Mouse (Mus musculus) kidney, adult 2 months (tissue): ENCODE data around the gene Gpd2. TPM values are rescaled to one million over a fixed set of nuclear protein-coding genes. Genes with fewer than 3 reads are reported as not detected.

Source experiments
- DNase-seq: peaks from one replicate; pipeline ENCODE4 v3.0.0; 2021
- H3K27ac ChIP-seq: fragments of 200-500 bp; 2 replicates; pipeline ENCODE4 v1.5.1; 2012; ENCODE audit warnings: low read depth, low read length, control low read depth, inconsistent platforms; ENCODE audit not compliant: insufficient read depth
- H3K27me3 ChIP-seq: fragments of 200-500 bp; replicated peaks from 2 replicates; pipeline ENCODE4 v1.6.1; 2012; ENCODE audit warnings: mild to moderate bottlenecking, moderate library complexity, low read length, inconsistent platforms; ENCODE audit not compliant: control insufficient read depth, insufficient read depth
- H3K36me3 ChIP-seq: fragments of 200-500 bp; 2 replicates; pipeline ENCODE4 v1.6.1; 2012; ENCODE audit warnings: mild to moderate bottlenecking, moderate library complexity, low read length, inconsistent platforms; ENCODE audit not compliant: control insufficient read depth, insufficient read depth
- H3K4me1 ChIP-seq: fragments of 200-500 bp; 2 replicates; pipeline ENCODE4 v1.6.1; 2011; ENCODE audit warnings: low read length; ENCODE audit not compliant: control insufficient read depth, insufficient read depth
- H3K4me3 ChIP-seq: fragments of 200-500 bp; 2 replicates; pipeline ENCODE4 v1.5.1; 2011; ENCODE audit warnings: mild to moderate bottlenecking, low read depth, low read length, control low read depth; ENCODE audit not compliant: insufficient read depth
- CTCF ChIP-seq: fragments of 200-500 bp; conservative IDR thresholded peaks from 2 replicates; pipeline ENCODE4 v1.5.1; 2011; ENCODE audit warnings: low read depth, mild to moderate bottlenecking, control low read depth, low read length, moderate library complexity, mixed read lengths; ENCODE audit not compliant: insufficient read depth, insufficient read length
- POLR2A ChIP-seq: fragments of 200-500 bp; IDR thresholded peaks from one replicate; pipeline ENCODE4 v1.6.1; 2011; ENCODE audit warnings: low read depth, low read length, control low read depth
- WGBS: fragments of 180-500 bp; shearing (Covaris S2); methylation state at CpG from one replicate; pipeline ENCODE4 v1.1.7; 2018; 5-methylcytosine and 5-hydroxymethylcytosine counted together
- polyA plus RNA-seq: library from polyadenylated mRNA; depleted of rRNA; stranded (reverse); fragments of >200 nt; gene quantifications from 2 replicates; pipeline ENCODE4 v1.2.3, GENCODE M21; 2012

The Gpd2 gene
- polyA plus RNA-seq, 1 experiment = 17.2 TPM

- Histone ChIP-seq H3K27me3 (no peaks in the 10 kb centered on the region), H3K36me3 (no peaks in the 10 kb centered on the region), H3K27ac (no peak overlapping the region), H3K4me3 (no peak overlapping the region), H3K4me1 (peaks cover 8% of the 10 kb centered on the region; the same call in 1 of the 2 replicates)
- 97% methylated on average over 1 of the region's 1 CpGs for WGBS
- TF ChIP-seq POLR2A (no peak), CTCF (no peak)
- no peak for DNase-seq
These were observed 26.0 kb downstream of the Gpd2 start for GRCm38 (mm10) chr2:57263431-57263830.

DNA sequence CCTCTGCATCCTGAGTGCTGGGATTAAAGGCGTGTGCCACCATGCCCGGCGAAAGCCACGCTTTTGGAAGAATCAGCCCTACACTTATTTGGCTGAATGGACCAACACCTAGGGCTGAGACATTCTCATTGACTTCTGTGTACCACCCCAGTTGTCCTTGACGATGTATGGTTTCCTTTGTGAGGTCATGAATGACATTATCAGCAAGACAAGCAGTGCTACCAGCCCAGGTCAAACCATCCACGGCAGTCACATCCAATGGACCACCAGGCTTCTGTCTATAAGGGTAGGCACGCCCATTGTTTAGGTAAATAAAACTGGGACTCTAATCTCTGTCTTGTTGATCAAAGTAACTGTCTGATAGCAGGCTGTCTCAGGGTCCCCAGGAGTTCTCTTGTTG lies 27.5 kb downstream of the Gpd2 start:
- WGBS = 95% methylated on average over 7 of the region's 7 CpGs
- Histone ChIP-seq H3K27ac (no peak overlapping the region), H3K4me3 (no peak overlapping the region), H3K27me3 (no peaks in the 10 kb centered on the region), H3K4me1 (peaks cover 8% of the 10 kb centered on the region; the same call in 1 of the 2 replicates), H3K36me3 (0 out of 2 replicates have a peak, but pooled peaks cover 3% of the 10 kb centered on the region)
- TF ChIP-seq CTCF = no peak
- no peak for TF ChIP-seq POLR2A
- DNase-seq = no peak

- 0 out of 2 replicates have a peak, but pooled peaks cover 3% of the 10 kb centered on the region for H3K36me3 ChIP-seq
- no peak overlapping the region for H3K4me3 ChIP-seq
- H3K4me1 ChIP-seq = no peaks in the 10 kb centered on the region
- TF ChIP-seq POLR2A (no peak), CTCF (no peak)
- H3K27me3 ChIP-seq = no peaks in the 10 kb centered on the region
- no peak overlapping the region for H3K27ac ChIP-seq
- WGBS = 91% methylated on average over 4 of the region's 4 CpGs
- DNase-seq = no peak
These were observed 29.4 kb downstream of the Gpd2 start for GRCm38 (mm10) chr2:57266679-57267393.

GRCm38 (mm10) chr2:57267394-57267716 lies 29.9 kb downstream of the Gpd2 start:
- 46% methylated on average over 7 of the region's 7 CpGs for WGBS
- H3K36me3 ChIP-seq = 0 out of 2 replicates have a peak, but pooled peaks cover 3% of the 10 kb centered on the region
- H3K27ac ChIP-seq = no peak overlapping the region
- H3K27me3 ChIP-seq = no peaks in the 10 kb centered on the region
- no peak for DNase-seq
- TF ChIP-seq CTCF = no peak
- TF ChIP-seq POLR2A = no peak
- H3K4me3 ChIP-seq = no peak overlapping the region
- no peaks in the 10 kb centered on the region for H3K4me1 ChIP-seq

- Histone ChIP-seq H3K4me3 (no peak overlapping the region), H3K36me3 (0 out of 2 replicates have a peak, but pooled peaks cover 3% of the 10 kb centered on the region), H3K4me1 (no peaks in the 10 kb centered on the region), H3K27me3 (no peaks in the 10 kb centered on the region), H3K27ac (no peak overlapping the region)
- TF ChIP-seq POLR2A (no peak), CTCF (no peak)
- WGBS = 79% methylated on average over 7 of the region's 7 CpGs
- DNase-seq = no peak
These were observed 30.5 kb downstream of the Gpd2 start for GRCm38 (mm10) chr2:57267896-57268295.

- 0 out of 2 replicates have a peak, but pooled peaks cover 3% of the 10 kb centered on the region for H3K36me3 ChIP-seq
- H3K4me1 ChIP-seq = no peaks in the 10 kb centered on the region
- no peaks in the 10 kb centered on the region for H3K27me3 ChIP-seq
- 88% methylated on average over 3 of the region's 3 CpGs for WGBS
- no peak overlapping the region for H3K27ac ChIP-seq
- DNase-seq = no peak
- H3K4me3 ChIP-seq = no peak overlapping the region
- TF ChIP-seq POLR2A = no peak
- TF ChIP-seq CTCF = no peak
These were observed 31.4 kb downstream of the Gpd2 start for GRCm38 (mm10) chr2:57268839-57269238.

DNA sequence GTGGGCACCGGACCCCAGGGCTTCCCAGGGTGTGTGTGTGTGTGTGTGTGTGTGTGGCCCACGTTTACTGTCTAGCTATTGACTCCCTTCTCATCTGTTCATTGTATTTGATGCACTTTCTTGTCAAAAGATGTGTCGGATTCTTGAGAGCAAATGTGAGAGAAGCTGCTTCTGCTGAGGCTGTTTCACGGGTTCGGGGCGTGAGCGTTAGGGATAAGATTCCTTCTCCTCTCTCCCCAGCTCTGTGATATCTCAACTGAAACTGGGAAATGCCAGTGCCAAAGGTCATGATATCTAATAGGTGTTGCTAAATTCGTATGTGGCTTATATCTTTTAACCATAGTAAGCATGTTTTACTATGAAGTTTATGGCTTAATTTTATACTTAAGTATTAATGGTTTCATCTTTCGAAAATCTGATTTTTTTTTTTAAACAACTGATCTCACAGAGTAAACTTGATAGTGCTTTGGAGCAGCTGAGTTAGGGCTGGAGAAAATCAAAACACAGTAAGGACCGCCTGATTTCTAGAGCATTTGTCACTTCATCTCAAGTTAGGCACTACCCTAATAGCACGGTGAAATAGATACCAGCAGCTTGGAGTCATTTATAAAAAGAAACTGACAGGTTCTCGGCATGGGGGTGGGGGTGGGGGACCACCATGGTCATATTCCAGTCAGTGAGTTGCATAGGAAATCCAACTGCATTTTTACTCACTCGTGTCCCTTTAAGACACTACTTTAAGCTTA lies 32.4 kb downstream of the Gpd2 start:
- DNase-seq = no peak
- TF ChIP-seq POLR2A = no peak
- no peak for TF ChIP-seq CTCF
- Histone ChIP-seq H3K4me1 (no peaks in the 10 kb centered on the region), H3K36me3 (0 out of 2 replicates have a peak, but pooled peaks cover 3% of the 10 kb centered on the region), H3K4me3 (no peak overlapping the region), H3K27me3 (no peaks in the 10 kb centered on the region), H3K27ac (no peak overlapping the region)
- WGBS = 78% methylated on average over 13 of the region's 13 CpGs
